Mouse (Mus musculus): ENCODE measurements around the gene Celf1.

GRCm38 (mm10) chr2:90986055-90986454, 45.9 kb downstream of the Celf1 start:
- no peak for TF ChIP-seq CTCF (IDR thresholded peaks at IDR 0.05; ENCODE audit: low read depth, low read length)
- no peak for TF ChIP-seq EP300 (IDR thresholded peaks at IDR 0.05; ENCODE audit: insufficient read depth, low read depth, low read length)
